Mouse (Mus musculus): Measurements from ENCODE around the gene Creb5.

DNA sequence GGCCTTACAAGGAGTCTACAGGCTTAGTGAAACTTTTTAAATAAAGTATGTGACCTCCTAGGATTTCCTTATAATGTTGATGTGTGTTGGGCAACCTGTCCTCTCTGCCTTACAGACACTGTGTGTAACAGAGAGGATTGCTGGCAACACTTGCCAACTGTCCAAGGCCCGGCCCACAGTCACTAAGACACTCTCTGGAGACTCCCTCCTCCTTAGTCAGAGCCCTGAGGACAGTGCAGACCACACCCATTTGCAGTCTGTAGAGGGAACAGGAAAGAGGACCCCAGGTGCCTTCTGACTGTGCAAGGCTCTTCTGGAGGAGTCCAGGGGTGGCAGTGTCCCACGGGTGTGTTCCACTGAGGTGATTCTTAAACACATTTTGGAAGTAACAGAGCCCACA, 397.3 kb downstream of the Creb5 start:
- TF ChIP-seq ZC3H11A (IDR thresholded peaks at IDR 0.05; ENCODE audit: borderline replicate concordance, low read depth, low read length) = no peak
- TF ChIP-seq ZNF384 (IDR thresholded peaks at IDR 0.05; ENCODE audit: low read depth, low read length) = no peak
- TF ChIP-seq MAFK (IDR thresholded peaks at IDR 0.05; ENCODE audit: insufficient read depth, low read depth, low read length) = no peak
